Mouse (Mus musculus) frontal cortex, adult (tissue): ENCODE data around the gene Arhgap22.

ENCODE experiments used
- ATAC-seq: cut with Nextera tagmentation; 2 replicates; pipeline ENCODE4 v1.9.2; 2017; ENCODE audit warnings: mild to moderate bottlenecking, moderate library complexity, mixed read lengths; ENCODE audit not compliant: low TSS enrichment

The Arhgap22 gene

GRCm38 (mm10) chr14:33213823-33214766, at the start of gene Arhgap22:
TSS of gene Arhgap22 (plus strand) at chr14:33214026.
- ATAC-seq = peak; percentile 81

GRCm38 (mm10) chr14:33168750-33169149, 45.1 kb upstream of the Arhgap22 start:
- no peak for ATAC-seq

- ATAC-seq = no peak
Observed at GRCm38 (mm10) chr14:33171942-33172341, 41.9 kb upstream of the Arhgap22 start.

- ATAC-seq = peak; percentile 78
Observed at GRCm38 (mm10) chr14:33175059-33175821, 38.6 kb upstream of the Arhgap22 start.

GRCm38 (mm10) chr14:33180102-33180501, 33.7 kb upstream of the Arhgap22 start:
- peak; percentile 87 for ATAC-seq

- ATAC-seq = no peak
Observed at GRCm38 (mm10) chr14:33185068-33185800, 28.6 kb upstream of the Arhgap22 start, which contains the start of gene Wdfy4. TSS of gene Wdfy4 (minus strand) at chr14:33185508.

- ATAC-seq = no peak
Observed at GRCm38 (mm10) chr14:33187201-33187600, 26.6 kb upstream of the Arhgap22 start.

- ATAC-seq = no peak
Observed at GRCm38 (mm10) chr14:33189230-33189629, 24.6 kb upstream of the Arhgap22 start.

- no peak for ATAC-seq
Observed at GRCm38 (mm10) chr14:33189849-33190423, 23.9 kb upstream of the Arhgap22 start.

GRCm38 (mm10) chr14:33190646-33191045, 23.2 kb upstream of the Arhgap22 start:
- ATAC-seq = peak; percentile 76

GRCm38 (mm10) chr14:33193762-33194161, 20.1 kb upstream of the Arhgap22 start:
- ATAC-seq = no peak

GRCm38 (mm10) chr14:33194241-33194640, 19.6 kb upstream of the Arhgap22 start:
- no peak for ATAC-seq

GRCm38 (mm10) chr14:33202161-33202560, 11.7 kb upstream of the Arhgap22 start:
- no peak for ATAC-seq

GRCm38 (mm10) chr14:33202885-33203284, 10.9 kb upstream of the Arhgap22 start:
- ATAC-seq = no peak

- 0 out of 2 replicates have a peak, but pooled peaks have one; percentile 23 for ATAC-seq
Observed at GRCm38 (mm10) chr14:33203777-33204176, 10.0 kb upstream of the Arhgap22 start.

- peak; percentile 65; the same call in 1 of the 2 replicates for ATAC-seq
Observed at GRCm38 (mm10) chr14:33205280-33205965, 8.4 kb upstream of the Arhgap22 start.

GRCm38 (mm10) chr14:33207011-33207410, 6.8 kb upstream of the Arhgap22 start:
- ATAC-seq = no peak

GRCm38 (mm10) chr14:33208331-33208730, 5.5 kb upstream of the Arhgap22 start:
- no peak for ATAC-seq

- ATAC-seq = no peak
Observed at GRCm38 (mm10) chr14:33210806-33211205, 3.0 kb upstream of the Arhgap22 start.

- ATAC-seq = no peak
Observed at GRCm38 (mm10) chr14:33212271-33212957, 1.4 kb upstream of the Arhgap22 start.
